Mouse (Mus musculus) MEL (cell line): ENCODE measurements around the gene Ankrd36. TPM values are rescaled to one million over a fixed set of nuclear protein-coding genes. Genes with fewer than 3 reads are reported as not detected.

Experiments used
- DNase-seq: peaks from one replicate; pipeline ENCODE4 v3.0.0; 2011; ENCODE audit warnings: low read depth, low spot score
- H3K27ac ChIP-seq: 2 replicates; pipeline ENCODE4 v1.5.1; 2012; ENCODE audit warnings: low read depth, mild to moderate bottlenecking, control low read depth, low read length, moderate library complexity; ENCODE audit not compliant: control insufficient read depth
- H3K27me3 ChIP-seq, 2 experiments: fragments of 150-350 bp in 1 of 2; sonication (generic) in 1 of 2; 2 replicates each; pipeline ENCODE4 v1.6.1; 2012; ENCODE audit warnings: low read length in 2 of 2, mild to moderate bottlenecking in 2 of 2, improper control_type of control experiment in 1 of 2, moderate library complexity in 1 of 2; ENCODE audit not compliant: insufficient read depth in 2 of 2, control insufficient read depth in 1 of 2
- H3K36me3 ChIP-seq, 2 experiments: 2 replicates each; pipeline ENCODE4 v1.6.1; 2012 to 2014; ENCODE audit warnings: low read length in 2 of 2, improper control_type of control experiment in 1 of 2, inconsistent platforms in 1 of 2, mild to moderate bottlenecking in 1 of 2; ENCODE audit not compliant: insufficient read depth in 2 of 2, control insufficient read depth in 1 of 2
- H3K4me1 ChIP-seq, 2 experiments: fragments of 150-350 bp in 1 of 2; sonication (generic) in 1 of 2; 2 replicates each; pipeline ENCODE4 v1.6.1; 2012; ENCODE audit warnings: low read length in 2 of 2, improper control_type of control experiment in 1 of 2, mild to moderate bottlenecking in 1 of 2; ENCODE audit not compliant: insufficient read depth in 2 of 2, control insufficient read depth in 1 of 2
- H3K4me3 ChIP-seq, 2 experiments: fragments of 150-350 bp in 1 of 2; sonication (generic) in 1 of 2; 2 replicates each; pipeline ENCODE4 v1.5.1; 2012; ENCODE audit warnings: low read depth in 2 of 2, low read length in 2 of 2, mild to moderate bottlenecking in 2 of 2, moderate library complexity in 2 of 2, control low read depth in 1 of 2, improper control_type of control experiment in 1 of 2; ENCODE audit not compliant: control insufficient read depth in 1 of 2, insufficient read depth in 1 of 2
- H3K79me2 ChIP-seq: 2 replicates; pipeline ENCODE4 v1.6.1; 2012; ENCODE audit warnings: mild to moderate bottlenecking, low read length, moderate library complexity; ENCODE audit not compliant: control insufficient read depth, poor library complexity, insufficient read depth
- H3K9ac ChIP-seq: 2 replicates; pipeline ENCODE4 v1.6.1; 2012; ENCODE audit warnings: low read depth, mild to moderate bottlenecking, control low read depth, low read length, moderate library complexity; ENCODE audit not compliant: control insufficient read depth, poor library complexity, severe bottlenecking
- H3K9me3 ChIP-seq: fragments of 150-350 bp; sonication (generic); replicated peaks from 2 replicates; pipeline ENCODE4 v1.6.1; 2012; ENCODE audit warnings: mild to moderate bottlenecking, low read length, improper control_type of control experiment, moderate library complexity; ENCODE audit not compliant: insufficient read depth
- BHLHE40 ChIP-seq: IDR thresholded peaks from 2 replicates; pipeline ENCODE4 v1.6.1; 2012; ENCODE audit warnings: low read depth, mild to moderate bottlenecking, inconsistent platforms, low read length, improper control_type of control experiment, borderline replicate concordance
- CHD1 ChIP-seq: IDR thresholded peaks from 2 replicates; pipeline ENCODE4 v1.6.1; 2012; ENCODE audit warnings: low read depth, mild to moderate bottlenecking, inconsistent platforms, low read length, improper control_type of control experiment
- CTCF ChIP-seq, 3 experiments: IDR thresholded peaks in 2 of 3; conservative IDR thresholded peaks in 1 of 3; 2 replicates each; pipeline ENCODE4 v1.5.1; 2011 to 2012; ENCODE audit warnings: low read length in 3 of 3, low read depth in 2 of 3, mild to moderate bottlenecking in 2 of 3, improper control_type of control experiment in 1 of 3, inconsistent platforms in 1 of 3, mixed read lengths in 1 of 3, moderate library complexity in 1 of 3; ENCODE audit not compliant: control insufficient read depth in 1 of 3, insufficient read depth in 1 of 3, poor library complexity in 1 of 3, severe bottlenecking in 1 of 3
- E2F4 ChIP-seq: IDR thresholded peaks from 2 replicates; pipeline ENCODE4 v1.6.1; 2011; ENCODE audit warnings: low read depth, low read length, improper control_type of control experiment, borderline replicate concordance
- ELF1 ChIP-seq: IDR thresholded peaks from 2 replicates; pipeline ENCODE4 v1.6.1; 2014; ENCODE audit warnings: low read depth, mild to moderate bottlenecking, inconsistent platforms, low read length, improper control_type of control experiment, moderate library complexity
- EP300 ChIP-seq, 2 experiments: IDR thresholded peaks; 2 replicates each; pipeline ENCODE4 v1.6.1; 2011; ENCODE audit warnings: improper control_type of control experiment in 2 of 2, low read length in 2 of 2, low read depth in 1 of 2, mild to moderate bottlenecking in 1 of 2
- GATA1 ChIP-seq: IDR thresholded peaks from 2 replicates; pipeline ENCODE4 v1.6.1; 2011; ENCODE audit warnings: low read depth, low read length, improper control_type of control experiment
- HCFC1 ChIP-seq: IDR thresholded peaks from 2 replicates; pipeline ENCODE4 v1.6.1; 2012; ENCODE audit warnings: low read depth, mild to moderate bottlenecking, inconsistent platforms, low read length, improper control_type of control experiment, moderate library complexity
- JUND ChIP-seq: IDR thresholded peaks from 2 replicates; pipeline ENCODE4 v1.6.1; 2011; ENCODE audit warnings: low read depth, mild to moderate bottlenecking, improper control_type of control experiment, low read length
- KAT2A ChIP-seq: conservative IDR thresholded peaks from 2 replicates; pipeline ENCODE4 v1.6.1; 2012; ENCODE audit warnings: low read depth, low read length, improper control_type of control experiment, inconsistent platforms
- MAFK ChIP-seq: IDR thresholded peaks from 2 replicates; pipeline ENCODE4 v1.6.1; 2011; ENCODE audit warnings: low read depth, mild to moderate bottlenecking, low read length, improper control_type of control experiment, borderline replicate concordance
- MAX ChIP-seq: IDR thresholded peaks from 2 replicates; pipeline ENCODE4 v1.6.1; 2011; ENCODE audit warnings: low read length, improper control_type of control experiment
- MAZ ChIP-seq: IDR thresholded peaks from 2 replicates; pipeline ENCODE4 v1.6.1; 2012; ENCODE audit warnings: low read depth, mild to moderate bottlenecking, inconsistent platforms, low read length, improper control_type of control experiment
- MYC ChIP-seq: IDR thresholded peaks from 2 replicates; pipeline ENCODE4 v1.6.1; 2011; ENCODE audit warnings: low read depth, mild to moderate bottlenecking, low read length, improper control_type of control experiment, moderate library complexity
- NELFE ChIP-seq: IDR thresholded peaks from 2 replicates; pipeline ENCODE4 v1.6.1; 2011; ENCODE audit warnings: low read depth, low read length, improper control_type of control experiment
- POLR2AphosphoS2 ChIP-seq: IDR thresholded peaks from 2 replicates; pipeline ENCODE4 v1.6.1; 2011; ENCODE audit warnings: low read length, improper control_type of control experiment
- SMC3 ChIP-seq: IDR thresholded peaks from 2 replicates; pipeline ENCODE4 v1.6.1; 2011; ENCODE audit warnings: low read depth, low read length, improper control_type of control experiment
- TBP ChIP-seq: IDR thresholded peaks from 2 replicates; pipeline ENCODE4 v1.8.0; 2011; ENCODE audit warnings: low read depth, low read length, improper control_type of control experiment
- UBTF ChIP-seq: IDR thresholded peaks from 2 replicates; pipeline ENCODE4 v1.6.1; 2012; ENCODE audit warnings: low read depth, mild to moderate bottlenecking, inconsistent platforms, low read length, improper control_type of control experiment, moderate library complexity, borderline replicate concordance; ENCODE audit not compliant: insufficient read depth
- ZKSCAN1 ChIP-seq: IDR thresholded peaks from 2 replicates; pipeline ENCODE4 v1.6.1; 2012; ENCODE audit warnings: low read depth, mild to moderate bottlenecking, inconsistent platforms, low read length, improper control_type of control experiment, moderate library complexity
- polyA plus RNA-seq, 2 experiments: library from polyadenylated mRNA; stranded (reverse) in 1 of 2; unstranded in 1 of 2; fragments of >175 nt in 1 of 2; fragments of >200 nt in 1 of 2; gene quantifications; 2 replicates each; pipeline versions ENCODE4 v1.2.1 to v1.2.4; 2012; ENCODE audit warnings: low replicate concordance in 2 of 2, low read depth in 1 of 2; ENCODE audit not compliant: insufficient read length in 2 of 2, insufficient read depth in 1 of 2, missing spikeins in 1 of 2
- total RNA-seq: library from RNA; depleted of rRNA; stranded (reverse); fragments of 300-350 nt; gene quantifications from 2 replicates; pipeline ENCODE4 v1.2.3, GENCODE M21; 2012

Gene Ankrd36
- total and polyA plus RNA-seq, 3 experiments, result 3.2 to 3.4 TPM; not detected in 1

DNA sequence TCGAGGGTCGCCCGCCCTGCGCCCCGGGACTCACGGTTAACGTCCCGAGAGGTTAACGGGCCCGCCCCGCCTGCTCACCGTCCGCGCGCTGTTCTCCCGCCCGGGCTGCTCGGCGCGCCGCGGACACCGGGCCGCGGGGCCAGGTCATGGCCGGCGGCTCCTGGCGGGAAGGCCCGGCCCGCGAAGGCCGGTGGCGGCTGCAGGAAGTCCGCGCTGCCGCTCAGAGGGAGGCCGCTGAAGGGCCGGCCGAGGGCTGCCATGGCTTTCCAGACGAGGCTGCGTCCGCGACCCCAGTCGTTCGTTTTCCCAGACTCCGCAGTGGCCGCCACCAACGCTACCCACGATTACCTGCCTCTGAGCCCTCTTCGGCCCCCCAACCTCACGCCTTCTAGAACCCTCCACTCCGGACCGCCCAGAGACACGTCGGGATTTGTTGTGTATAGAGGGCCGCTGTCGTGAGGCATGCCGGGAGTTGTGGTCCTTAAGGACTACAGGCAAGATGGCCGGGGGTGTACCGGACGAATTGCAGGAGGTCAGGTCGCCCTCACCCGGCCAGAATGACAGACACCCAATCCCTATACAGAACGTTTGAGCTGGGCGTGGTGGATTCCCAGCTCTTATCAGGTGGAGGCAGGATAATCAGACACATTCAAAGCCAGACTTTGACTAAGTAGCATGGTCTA is 27.5 kb upstream of the Ankrd36 start, which contains the start of gene Ccdc117 (continued):
- peak; percentile 99 for TF ChIP-seq HCFC1
- 0 out of 2 replicates have a peak, but pooled peaks have one; percentile 78 for TF ChIP-seq UBTF
- TF ChIP-seq JUND, result no peak
- 0 out of 2 replicates have a peak, but pooled peaks have one; percentile 23 for TF ChIP-seq MAFK
- TF ChIP-seq SMC3, result peak; percentile 21
- TF ChIP-seq KAT2A, result peak; percentile 84
- TF ChIP-seq MYC, result peak; percentile 85
- TF ChIP-seq MAX, result peak; percentile 83
- TF ChIP-seq NELFE, result peak; percentile 90
- peak; percentile 90 for TF ChIP-seq GATA1
- TF ChIP-seq MAZ, result peak; percentile 89; the same call in 1 of the 2 replicates

DNA sequence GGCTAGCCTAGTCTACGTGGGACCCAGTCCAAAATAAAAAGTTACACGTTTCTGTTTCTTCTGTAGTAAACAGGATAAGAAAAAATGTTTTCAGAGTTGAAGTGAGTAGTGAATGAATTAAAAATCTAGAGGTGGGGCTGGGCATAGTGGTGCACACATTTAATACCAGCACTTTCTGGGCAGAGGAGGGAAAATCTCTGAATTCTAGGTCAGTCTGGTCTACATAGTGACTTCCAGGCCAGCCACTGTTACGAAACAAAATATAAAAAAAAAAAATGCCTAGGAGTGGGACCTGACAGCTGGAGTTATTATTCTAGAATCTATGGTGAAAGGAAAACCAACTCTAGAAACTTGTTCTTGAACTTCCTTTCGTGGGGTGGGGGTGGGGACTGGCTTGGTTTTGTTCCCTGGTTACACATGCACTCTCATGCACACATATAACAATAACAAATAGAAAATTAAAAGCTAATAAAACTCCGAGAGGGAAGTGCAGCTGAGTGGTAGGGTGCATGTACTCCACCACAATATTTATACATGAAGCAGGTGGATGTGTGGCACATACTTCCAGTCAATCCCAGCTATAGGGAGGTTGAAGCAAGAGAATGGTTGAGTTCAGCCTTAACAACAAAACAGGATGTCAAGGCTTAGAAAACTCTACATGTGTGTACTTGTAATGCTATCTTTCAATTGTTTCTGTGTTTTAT is 26.9 kb upstream of the Ankrd36 start:
- peaks cover 37 to 47% of the 10 kb centered on the region in 2 experiments for H3K4me1 ChIP-seq
- TF ChIP-seq GATA1, result no peak
- peak; percentile 6; the same call in 1 of the 2 replicates for TF ChIP-seq MYC
- TF ChIP-seq CHD1, result peak; percentile 81; the same call in 1 of the 2 replicates
- TF ChIP-seq EP300 (IDR thresholded peaks at IDR 0.05; ENCODE audit: low read depth in 1 of 2, low read length in 2 of 2), result peak in 1 of 2 experiments; percentile 4; a peak in 1 of 4 replicates
- TF ChIP-seq MAZ, result peak; percentile 63; the same call in 1 of the 2 replicates
- 0 out of 2 replicates have a peak, but pooled peaks have one; percentile 4 for TF ChIP-seq KAT2A
- TF ChIP-seq ZKSCAN1, result no peak
- peak; percentile 11; the same call in 1 of the 2 replicates for TF ChIP-seq BHLHE40
- TF ChIP-seq E2F4, result 0 out of 2 replicates have a peak, but pooled peaks have one; percentile 40
- no peak for TF ChIP-seq CTCF (IDR thresholded peaks at IDR 0.05 in 2 of 3, conservative IDR thresholded peaks at IDR 0.05 in 1 of 3; ENCODE audit: control insufficient read depth in 1 of 3, insufficient read depth in 1 of 3, low read depth in 2 of 3, low read length in 3 of 3, poor library complexity in 1 of 3, severe bottlenecking in 1 of 3)
- TF ChIP-seq POLR2AphosphoS2, result no peak
- TF ChIP-seq ELF1, result no peak
- 0 out of 2 replicates have a peak, but pooled peaks have one; percentile 26 for TF ChIP-seq TBP
- TF ChIP-seq JUND, result peak; percentile 26; the same call in 1 of the 2 replicates
- TF ChIP-seq, all 39 proteins: peak for 9
- H3K27ac ChIP-seq, result peak overlapping the region; percentile 53
- no peaks in the 10 kb centered on the region for H3K9me3 ChIP-seq
- H3K9ac ChIP-seq, result peak overlapping the region; percentile 4; the same call in 1 of the 2 replicates
- peaks cover 31% of the 10 kb centered on the region for H3K79me2 ChIP-seq
- DNase-seq, result peak; percentile 66
- H3K27me3 ChIP-seq, result no peaks in the 10 kb centered on the region
- H3K36me3 ChIP-seq, result peaks cover 14 to 42% of the 10 kb centered on the region in 2 experiments
- peak overlapping the region; percentile 75 to 85 for H3K4me3 ChIP-seq
